Mouse (Mus musculus): ENCODE measurements at regions not wholly inside any gene's neighbourhood (a gene's known extent, or its start where the extent isn't known, plus 50 kb on each side); places are given as distances from the start of the nearest gene placed in this dataset.

GRCm38 (mm10) chr3:5685978-5686377 lies 64.6 kb upstream of the Gm8797 start:
- no peaks in the 10 kb centered on the region for H3K36me3 ChIP-seq (ENCODE audit: control insufficient read depth, insufficient read depth, low read length)
- H3K9me3 ChIP-seq (ENCODE audit: control insufficient read depth, low read length): no peaks in the 10 kb centered on the region
- no peaks in the 10 kb centered on the region for H3K4me1 ChIP-seq (replicated peaks; ENCODE audit: control insufficient read depth, insufficient read depth, low read length)
- H3K27ac ChIP-seq (ENCODE audit: low read length): no peak overlapping the region
- 26% methylated on average over 1 of the region's 1 CpGs for WGBS
- H3K9ac ChIP-seq (ENCODE audit: low read length): no peak overlapping the region
- H3K4me3 ChIP-seq (ENCODE audit: low read length): no peak overlapping the region
- no peaks in the 10 kb centered on the region for H3K27me3 ChIP-seq (ENCODE audit: control insufficient read depth, insufficient read depth, low read depth, low read length)
- H3K4me2 ChIP-seq (ENCODE audit: low read depth, low read length): no peak overlapping the region
- peak; percentile 97 for ATAC-seq (ENCODE audit: low read depth)

- 56% methylated on average over 1 of the region's 1 CpGs for WGBS
- ATAC-seq (ENCODE audit: low read depth): no peak
- Histone ChIP-seq H3K9ac (ENCODE audit: low read length) (no peak overlapping the region), H3K4me2 (ENCODE audit: low read depth, low read length) (no peak overlapping the region), H3K9me3 (ENCODE audit: control insufficient read depth, low read length) (no peaks in the 10 kb centered on the region), H3K4me3 (ENCODE audit: low read length) (no peak overlapping the region), H3K27ac (ENCODE audit: low read length) (no peak overlapping the region), H3K4me1 (replicated peaks; ENCODE audit: control insufficient read depth, insufficient read depth, low read length) (no peaks in the 10 kb centered on the region), H3K36me3 (ENCODE audit: control insufficient read depth, insufficient read depth, low read length) (no peaks in the 10 kb centered on the region), H3K27me3 (ENCODE audit: control insufficient read depth, insufficient read depth, low read depth, low read length) (no peaks in the 10 kb centered on the region)
Measured at GRCm38 (mm10) chr3:5699528-5699927, 51.1 kb upstream of the Gm8797 start.

Measured in lung, embryonic 16.5 days (tissue).